Mouse (Mus musculus) heart, adult 2 months (tissue): ENCODE measurements around the gene Map6d1. TPM values are rescaled to one million over a fixed set of nuclear protein-coding genes. Genes with fewer than 3 reads are reported as not detected.

Experiments used
- DNase-seq, 2 experiments: peaks; one replicate each; pipeline ENCODE4 v3.0.0; 2021
- H3K27ac ChIP-seq: fragments of 200-600 bp; 2 replicates; pipeline ENCODE4 v1.8.1; 2022
- H3K27me3 ChIP-seq: fragments of 200-500 bp; 2 replicates; pipeline ENCODE4 v1.6.1; 2012; ENCODE audit warnings: mild to moderate bottlenecking, low read length, inconsistent platforms, mixed read lengths; ENCODE audit not compliant: control insufficient read depth, insufficient read depth
- H3K36me3 ChIP-seq: fragments of 200-500 bp; 2 replicates; pipeline ENCODE4 v1.6.1; 2012; ENCODE audit warnings: low read length, inconsistent platforms; ENCODE audit not compliant: control insufficient read depth, insufficient read depth
- H3K4me1 ChIP-seq: fragments of 200-500 bp; 2 replicates; pipeline ENCODE4 v1.6.1; 2011; ENCODE audit warnings: low read length; ENCODE audit not compliant: control insufficient read depth, insufficient read depth
- H3K4me3 ChIP-seq: fragments of 200-600 bp; 2 replicates; pipeline ENCODE4 v1.8.1; 2022
- H3K79me2 ChIP-seq: fragments of 200-500 bp; replicated peaks from 2 replicates; pipeline ENCODE4 v1.6.1; 2012; ENCODE audit warnings: mild to moderate bottlenecking, inconsistent platforms, low read length, moderate library complexity, mixed read lengths; ENCODE audit not compliant: control insufficient read depth, insufficient read depth
- H3K9ac ChIP-seq: fragments of 200-500 bp; 2 replicates; pipeline ENCODE4 v1.6.1; 2012; ENCODE audit warnings: low read depth, mild to moderate bottlenecking, control low read depth, inconsistent platforms, low read length, mixed read lengths
- CTCF ChIP-seq: fragments of 200-600 bp; IDR thresholded peaks from 2 replicates; pipeline ENCODE4 v1.8.1; 2022; ENCODE audit warnings: antibody characterized with exemption, mild to moderate bottlenecking, moderate library complexity
- EP300 ChIP-seq: fragments of 200-500 bp; IDR thresholded peaks from 2 replicates; pipeline ENCODE4 v1.6.1; 2011; ENCODE audit warnings: low read depth, low read length, control low read depth; ENCODE audit not compliant: insufficient read depth
- POLR2A ChIP-seq: fragments of 200-500 bp; IDR thresholded peaks from 2 replicates; pipeline ENCODE4 v1.6.1; 2011; ENCODE audit warnings: mild to moderate bottlenecking, low read depth, low read length, control low read depth; ENCODE audit not compliant: insufficient read depth
- WGBS: fragments of 180-500 bp; shearing (Covaris S2); methylation state at CpG from one replicate; pipeline ENCODE4 v1.1.7; 2018; 5-methylcytosine and 5-hydroxymethylcytosine counted together
- intact Hi-C: fragments of 180-260 bp; cut with DNase I; formaldehyde crosslinking; loops from one replicate; pipeline ENCODE4 v1.15.1; 2025
- polyA plus RNA-seq: library from polyadenylated mRNA; depleted of rRNA; stranded (reverse); fragments of >200 nt; gene quantifications from 2 replicates; pipeline ENCODE4 v1.2.3, GENCODE M21; 2012
- total RNA-seq, 2 experiments: library from RNA; stranded (reverse); gene quantifications; 2 replicates each; pipeline ENCODE4 v1.2.3; 2021

Map6d1 gene
- total and polyA plus RNA-seq, 3 experiments = 0.23 to 1.6 (median 1.0) TPM

DNA sequence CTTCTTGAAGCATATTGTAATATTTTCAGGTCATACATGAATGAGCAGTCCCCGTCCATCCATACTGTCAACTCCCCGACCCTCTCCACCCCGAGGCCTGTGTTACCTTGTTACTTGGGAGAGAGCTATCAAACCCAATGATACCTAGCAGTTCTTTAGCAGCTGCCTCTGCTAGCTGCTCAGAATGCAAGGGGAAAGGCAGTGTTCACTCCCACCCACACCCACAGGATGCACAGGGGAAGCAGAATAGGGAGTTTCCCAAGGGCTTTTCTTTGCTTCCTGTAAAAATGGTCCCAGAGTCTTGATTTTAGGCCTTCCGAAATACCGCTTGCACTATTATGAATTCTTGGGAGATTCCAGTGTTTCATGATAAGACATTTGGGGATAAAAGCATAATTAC is 13.0 kb downstream of the Map6d1 start:
- Histone ChIP-seq H3K27me3 (no peaks in the 10 kb centered on the region), H3K36me3 (peaks cover 1% of the 10 kb centered on the region), H3K4me3 (no peak overlapping the region), H3K27ac (no peak overlapping the region), H3K4me1 (no peaks in the 10 kb centered on the region; the same call in 1 of the 2 replicates), H3K9ac (no peak overlapping the region), H3K79me2 (no peaks in the 10 kb centered on the region)
- no peak for TF ChIP-seq CTCF
- no peak for TF ChIP-seq POLR2A
- no peak for TF ChIP-seq EP300
- DNase-seq = no peak
- 76% methylated on average over 5 of the region's 5 CpGs for WGBS
- intact Hi-C loops = no loop called here

DNA sequence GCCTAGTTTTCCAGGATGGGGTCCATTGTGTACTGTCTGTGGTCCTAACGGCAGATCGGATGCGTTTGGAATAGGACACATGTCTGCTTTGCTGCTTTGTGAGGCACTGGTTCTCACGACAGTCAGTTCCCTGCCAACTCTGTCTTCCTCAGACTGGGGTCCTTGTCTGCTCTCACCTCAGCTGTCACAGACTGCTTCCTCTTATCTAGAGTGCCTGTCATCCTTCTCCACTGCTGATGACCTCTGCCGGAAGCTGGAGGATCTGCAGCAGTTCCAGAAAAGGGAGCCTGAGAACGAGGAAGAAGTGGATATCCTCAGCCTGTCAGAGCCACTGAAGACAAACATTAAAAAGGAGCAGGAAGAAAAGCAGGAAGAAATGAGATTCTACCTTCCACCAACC is 13.7 kb downstream of the Map6d1 start:
- intact Hi-C loops = no loop called here
- WGBS = 24% methylated on average over 6 of the region's 6 CpGs
- TF ChIP-seq POLR2A (no peak), CTCF (peak; percentile 61), EP300 (no peak)
- Histone ChIP-seq H3K4me3 (no peak overlapping the region), H3K79me2 (no peaks in the 10 kb centered on the region), H3K4me1 (no peaks in the 10 kb centered on the region; the same call in 1 of the 2 replicates), H3K27me3 (no peaks in the 10 kb centered on the region), H3K36me3 (peaks cover 1% of the 10 kb centered on the region), H3K27ac (no peak overlapping the region), H3K9ac (no peak overlapping the region)
- no peak for DNase-seq

DNA sequence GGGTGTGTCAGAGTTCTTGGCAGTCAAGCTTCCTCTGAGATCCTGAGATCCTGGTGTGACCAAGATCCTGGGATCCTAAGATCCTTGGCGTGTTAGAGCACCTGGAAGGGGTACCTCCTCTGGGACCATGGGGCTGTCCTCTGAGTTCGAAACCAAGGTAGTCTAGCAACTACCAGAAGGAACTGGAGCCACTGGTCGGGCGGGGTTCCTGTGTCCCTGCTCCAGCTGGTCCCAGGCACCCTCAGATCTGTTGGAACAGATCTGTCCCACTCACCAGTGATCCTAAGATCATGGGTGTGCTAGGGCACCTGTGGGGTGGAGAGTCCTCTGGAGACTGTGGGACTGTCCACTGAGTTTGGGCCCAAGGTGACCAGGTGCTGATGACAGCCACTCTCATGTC is 14.5 kb downstream of the Map6d1 start:
- Histone ChIP-seq H3K4me1 (no peaks in the 10 kb centered on the region; the same call in 1 of the 2 replicates), H3K79me2 (no peaks in the 10 kb centered on the region), H3K4me3 (no peak overlapping the region), H3K9ac (no peak overlapping the region), H3K36me3 (peaks cover 1% of the 10 kb centered on the region), H3K27ac (no peak overlapping the region), H3K27me3 (no peaks in the 10 kb centered on the region)
- WGBS = 93% methylated on average over 4 of the region's 4 CpGs
- intact Hi-C loops = no loop called here
- DNase-seq = no peak
- TF ChIP-seq EP300 (no peak), CTCF (no peak), POLR2A (no peak)

DNA sequence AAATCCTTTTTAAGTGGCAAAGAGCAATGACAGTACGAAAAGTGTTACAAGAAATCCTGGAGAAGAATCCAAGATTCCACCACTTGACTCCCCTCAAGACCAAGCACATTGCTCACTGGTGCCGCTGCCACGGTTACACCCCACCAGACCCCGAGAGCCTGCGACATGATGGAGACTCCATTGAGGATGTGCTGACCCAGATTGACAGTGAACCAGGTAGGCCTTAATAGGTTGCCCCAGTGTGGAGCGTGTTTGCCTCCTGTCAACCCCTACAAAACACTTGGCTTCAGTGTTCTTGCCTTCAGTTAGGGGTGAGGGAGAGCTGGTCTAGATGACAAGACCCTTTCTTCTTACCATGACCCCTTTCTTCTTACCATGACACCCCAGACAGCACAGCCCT is 18.4 kb downstream of the Map6d1 start:
- no peaks in the 10 kb centered on the region for H3K27me3 ChIP-seq
- peaks cover 1% of the 10 kb centered on the region for H3K36me3 ChIP-seq

DNA sequence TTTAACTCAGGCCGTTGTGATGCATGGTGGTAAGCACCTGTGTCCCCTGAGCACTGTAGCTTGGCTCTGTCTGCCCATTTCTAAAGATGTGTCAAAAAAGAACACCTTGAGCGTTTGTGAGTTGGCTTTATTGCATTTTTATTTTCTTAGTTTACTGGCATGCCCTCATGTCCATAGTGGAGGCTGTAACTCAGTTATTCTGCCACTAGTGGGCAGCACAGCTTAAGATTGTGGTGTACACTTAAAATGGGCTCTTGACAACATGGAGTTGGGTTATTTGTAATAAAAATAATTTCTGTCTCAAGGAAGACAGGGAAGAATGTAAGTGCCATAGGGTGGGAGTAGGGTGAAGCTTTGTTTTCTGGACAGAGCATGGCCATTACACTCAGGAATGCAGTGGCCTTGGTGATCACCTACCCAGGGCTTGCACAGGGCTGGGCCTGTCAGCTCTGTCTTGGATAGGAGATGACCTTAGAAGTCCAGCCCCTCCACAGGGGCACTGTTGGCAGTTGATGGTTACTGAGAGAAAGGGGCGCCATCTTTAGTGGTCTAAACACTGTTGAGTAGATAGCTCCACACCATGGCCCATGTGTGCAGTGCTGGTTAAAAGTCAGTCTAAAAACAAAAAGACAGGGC is 27.4 kb downstream of the Map6d1 start:
- H3K79me2 ChIP-seq = no peaks in the 10 kb centered on the region
- H3K27me3 ChIP-seq = no peaks in the 10 kb centered on the region
- intact Hi-C loops = loop anchor here (2.0 to 5.0 kb wide), 2 partner anchors 89 to 269 kb away; partner anchors contain the start of gene Parl
- TF ChIP-seq POLR2A (no peak), EP300 (no peak), CTCF (peak; percentile 87)
- H3K9ac ChIP-seq = no peak overlapping the region
- no peak overlapping the region for H3K27ac ChIP-seq
- peak; percentile 12 to 37 for DNase-seq
- H3K4me3 ChIP-seq = no peak overlapping the region
- 82% methylated on average over 3 of the region's 3 CpGs for WGBS
- H3K36me3 ChIP-seq = no peaks in the 10 kb centered on the region
- H3K4me1 ChIP-seq = no peaks in the 10 kb centered on the region

More for the DNA sequence above, 18.4 kb downstream of the Map6d1 start:
- Histone ChIP-seq H3K4me3 (no peak overlapping the region), H3K79me2 (no peaks in the 10 kb centered on the region), H3K27ac (no peak overlapping the region), H3K9ac (no peak overlapping the region), H3K4me1 (no peaks in the 10 kb centered on the region; the same call in 1 of the 2 replicates)
- intact Hi-C loops = no loop called here
- TF ChIP-seq POLR2A (no peak), EP300 (no peak), CTCF (no peak)
- DNase-seq = no peak
- WGBS = over 99% methylated on average over 6 of the region's 6 CpGs

DNA sequence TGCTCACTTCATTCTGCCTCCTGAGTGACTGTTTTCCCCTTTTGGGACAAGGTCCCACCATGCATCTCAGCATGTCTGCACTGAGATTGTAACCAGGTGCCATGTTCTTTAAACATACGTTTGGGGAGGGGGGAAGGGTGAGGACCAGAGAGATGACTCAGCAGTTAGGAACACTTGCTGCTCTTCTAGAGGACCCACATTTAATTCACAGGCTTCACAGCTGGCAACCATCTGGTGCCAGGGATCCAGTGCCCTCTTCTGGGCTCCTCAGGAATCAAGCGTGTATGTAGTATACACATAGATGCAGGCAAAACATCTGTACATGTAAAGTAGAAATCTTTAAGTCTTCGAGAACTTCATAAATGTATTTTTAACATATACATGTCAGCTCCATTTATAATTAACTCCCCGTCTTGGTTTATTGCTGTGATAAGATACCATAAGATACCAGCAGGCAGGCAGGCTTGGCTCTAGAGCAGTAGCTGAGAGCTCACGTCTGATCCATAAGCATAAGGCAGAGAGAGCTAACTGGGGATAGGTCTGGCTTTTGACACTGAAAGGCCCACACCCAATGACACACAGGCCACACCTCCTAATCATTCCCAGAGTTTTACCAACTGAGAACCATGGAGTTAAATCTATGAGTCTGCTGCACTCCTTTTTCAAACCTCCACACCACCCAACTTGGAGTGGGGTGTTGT is 41.5 kb downstream of the Map6d1 start:
- Histone ChIP-seq H3K4me3 (no peak overlapping the region), H3K79me2 (no peaks in the 10 kb centered on the region), H3K4me1 (no peaks in the 10 kb centered on the region), H3K27ac (no peak overlapping the region), H3K36me3 (no peaks in the 10 kb centered on the region; the same call in 1 of the 2 replicates), H3K9ac (no peak overlapping the region), H3K27me3 (no peaks in the 10 kb centered on the region; the same call in 1 of the 2 replicates)
- DNase-seq = no peak
- TF ChIP-seq EP300 (no peak), CTCF (0 out of 2 replicates have a peak, but pooled peaks have one; percentile 14), POLR2A (no peak)
- 91% methylated on average over 5 of the region's 5 CpGs for WGBS
- intact Hi-C loops = no loop called here
